Mouse (Mus musculus): ENCODE results near the gene Slirp.

The Slirp gene

DNA sequence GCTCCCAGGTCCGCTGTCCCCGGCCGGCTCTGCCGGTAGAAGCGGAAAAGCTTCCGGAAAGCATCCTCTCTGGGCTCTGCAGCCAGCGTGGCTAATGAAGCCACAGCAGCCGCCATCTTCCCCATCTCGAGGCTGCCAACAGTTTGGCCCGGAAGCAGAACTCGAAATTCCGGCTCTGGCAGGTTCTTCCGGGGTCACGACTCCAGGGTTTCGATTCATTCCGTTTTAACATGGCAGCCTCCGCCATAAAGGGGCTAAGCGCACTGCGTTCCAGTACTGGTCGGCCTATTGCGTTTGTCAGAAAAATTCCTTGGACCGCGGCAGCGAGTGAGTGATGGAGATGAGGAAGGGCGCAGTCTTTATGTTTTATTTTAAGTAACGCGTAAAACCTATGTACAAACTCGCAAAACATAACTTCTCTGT is at the start of gene Slirp, which contains the start of gene Alkbh1:
Gene Slirp (plus strand): TSS at position 197 of the 423 bp plus-strand sequence.
Gene Alkbh1 (minus strand): TSS at position 318 of the 423 bp plus-strand sequence.
- peak; percentile 98 for DNase-seq

DNA sequence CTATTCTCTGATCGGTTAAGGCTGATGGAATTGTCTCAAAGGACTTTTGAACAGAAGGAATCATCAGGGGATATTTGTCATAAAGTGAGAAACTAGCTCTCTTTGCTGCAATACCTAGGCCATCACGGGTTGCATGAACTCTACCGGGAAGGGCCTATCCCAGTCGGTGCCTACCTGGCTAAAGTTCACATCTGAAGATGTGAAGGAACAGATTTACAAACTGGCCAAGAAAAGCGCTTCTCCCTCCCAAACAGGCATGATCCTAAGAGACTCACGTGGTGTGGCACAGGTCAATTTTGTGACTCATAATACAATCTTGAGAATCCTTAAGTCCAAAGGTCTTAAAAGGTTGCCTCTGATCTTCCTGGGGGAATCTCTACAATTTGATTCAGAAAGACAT is 49.4 kb upstream of the Slirp start:
- DNase-seq: peak; percentile 67

DNA sequence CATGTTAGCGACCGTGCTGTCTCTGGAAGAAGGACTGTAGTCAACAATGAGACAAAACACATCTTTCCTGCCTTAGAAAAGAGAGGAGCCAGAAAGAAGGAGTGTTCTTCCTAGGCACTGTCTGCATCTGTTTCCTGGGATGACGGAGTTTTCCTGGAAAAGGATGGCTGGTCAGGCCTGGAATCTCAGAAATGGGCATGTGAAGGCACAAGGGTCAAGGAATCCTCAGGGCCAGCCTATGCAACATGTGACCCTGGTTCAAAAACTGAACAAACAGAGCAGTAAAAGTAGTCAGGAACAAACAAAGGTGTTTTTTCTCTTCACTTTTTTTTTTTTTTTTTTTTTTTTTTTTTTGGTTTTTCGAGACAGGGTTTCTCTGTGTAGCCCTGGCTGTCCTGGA is 46.6 kb upstream of the Slirp start:
- DNase-seq: peak; percentile 77

DNA sequence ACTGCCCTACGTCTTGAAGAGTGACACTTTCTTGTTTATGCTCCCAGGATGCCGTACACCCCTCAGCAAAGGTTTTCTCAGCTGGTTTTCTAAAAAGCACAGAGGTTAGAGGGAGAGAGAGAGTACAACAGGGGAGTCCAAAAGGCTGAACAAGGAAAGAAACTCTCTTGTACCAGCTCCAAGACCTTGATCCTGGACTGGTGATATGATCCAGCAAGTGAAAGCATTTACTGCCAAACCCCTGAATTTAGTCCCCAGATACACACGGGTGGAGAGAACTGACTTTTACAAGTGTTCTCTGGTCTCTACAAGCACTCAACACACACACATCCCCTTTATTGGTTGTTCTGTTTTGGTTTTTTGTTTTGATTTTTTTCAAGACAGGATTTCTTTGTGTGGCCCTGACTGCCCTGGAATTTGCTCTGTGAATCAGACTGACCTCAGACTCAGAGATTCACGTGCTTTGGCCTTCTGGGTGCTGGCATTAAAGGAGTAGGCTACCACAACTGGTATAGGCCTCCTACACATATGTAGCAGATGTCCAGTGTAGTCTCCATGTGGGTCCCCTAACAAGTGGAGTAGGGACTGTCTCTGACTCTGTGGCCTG is 45.8 kb upstream of the Slirp start:
- peak; percentile 81 for DNase-seq

DNA sequence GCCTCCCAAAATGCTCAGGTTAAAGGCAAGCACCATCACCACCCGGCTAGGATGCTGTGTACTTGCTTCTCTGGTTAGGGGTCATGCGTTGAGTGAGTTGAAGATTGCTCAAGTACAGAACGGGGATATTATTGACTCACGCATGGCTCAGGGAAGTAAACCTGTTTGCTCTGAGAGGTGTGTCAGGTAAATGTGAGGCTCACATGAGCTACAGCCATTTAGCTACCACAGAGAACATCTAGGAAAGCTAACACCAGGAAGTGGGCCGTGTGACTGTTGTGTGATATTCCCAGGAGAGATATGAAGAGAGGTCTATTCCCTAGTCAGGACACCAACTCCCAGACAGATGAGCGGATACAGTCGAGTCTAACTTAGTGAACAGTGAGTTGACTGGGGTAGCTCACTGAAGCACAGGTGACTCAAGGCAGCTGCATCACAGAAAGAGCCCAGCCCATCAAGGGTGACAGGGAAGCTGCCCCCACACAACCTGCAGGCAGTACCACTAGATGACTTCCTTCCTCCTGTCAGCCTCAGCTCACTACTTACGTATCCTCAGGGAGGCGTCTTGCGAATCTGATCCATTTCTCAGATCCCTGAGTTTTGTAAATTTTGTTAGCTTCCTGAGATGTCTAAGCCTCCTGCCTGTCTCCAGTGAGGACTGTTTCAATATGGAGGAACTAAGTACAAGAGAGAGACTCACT is 44.4 kb upstream of the Slirp start:
- DNase-seq: peak; percentile 80

DNA sequence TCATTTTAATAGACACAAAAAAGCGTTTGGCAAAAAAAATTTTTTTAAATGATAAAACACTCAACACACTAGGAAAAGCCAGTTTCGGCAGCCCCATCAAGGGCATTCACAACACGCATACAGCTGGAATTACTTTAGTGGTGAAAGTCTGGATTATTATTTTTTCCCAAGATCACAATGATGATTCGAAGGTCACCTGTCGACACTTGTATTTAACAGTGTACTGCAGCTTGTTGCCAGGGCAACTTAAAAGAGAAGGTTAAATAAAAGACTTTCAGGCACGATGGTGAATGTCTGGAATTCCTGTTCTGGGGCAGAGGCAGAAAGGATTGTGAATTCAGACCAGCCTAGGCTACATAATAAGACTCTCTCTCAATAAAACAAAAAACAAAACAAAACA is 41.8 kb upstream of the Slirp start:
- no peak for DNase-seq

DNA sequence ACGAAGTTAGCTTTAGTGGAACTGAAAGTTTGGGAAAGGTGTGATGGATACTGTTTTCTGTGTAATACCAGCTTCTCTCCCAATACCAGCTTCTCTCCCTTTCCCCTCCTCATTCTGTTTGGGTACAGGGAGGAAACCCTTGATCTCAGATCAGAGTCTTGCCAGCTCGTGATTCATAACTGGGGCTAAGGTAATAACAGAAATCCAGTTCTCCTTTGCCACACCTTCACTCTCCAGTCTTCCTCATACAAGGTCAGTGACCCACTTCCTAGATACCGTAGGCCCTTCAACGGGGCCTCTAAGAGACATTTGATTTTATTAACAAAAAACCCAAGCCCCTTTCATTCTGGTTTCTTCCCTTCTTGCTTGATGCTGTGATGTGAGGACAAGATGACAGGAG is 38.5 kb upstream of the Slirp start:
- no peak for DNase-seq

DNA sequence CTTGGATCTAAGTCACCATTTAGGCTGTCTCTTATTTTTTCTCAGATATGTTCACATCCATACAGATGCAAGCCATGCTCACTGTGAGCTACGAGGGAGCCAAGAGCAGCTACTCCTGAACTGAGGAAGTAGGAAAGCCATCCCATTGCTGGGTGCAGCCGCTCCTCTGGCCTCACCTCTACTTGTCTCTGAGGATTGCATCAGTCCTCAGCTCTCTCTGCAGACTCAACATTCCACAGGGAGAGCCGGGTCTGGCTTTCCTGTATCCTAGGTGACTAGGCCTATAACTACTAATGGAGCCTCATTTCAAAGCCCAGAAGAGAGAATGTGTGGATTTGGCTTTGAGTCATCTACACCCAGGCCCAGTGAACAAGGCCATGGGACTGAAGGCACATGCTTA is 38.0 kb upstream of the Slirp start:
- DNase-seq: peak; percentile 86

DNA sequence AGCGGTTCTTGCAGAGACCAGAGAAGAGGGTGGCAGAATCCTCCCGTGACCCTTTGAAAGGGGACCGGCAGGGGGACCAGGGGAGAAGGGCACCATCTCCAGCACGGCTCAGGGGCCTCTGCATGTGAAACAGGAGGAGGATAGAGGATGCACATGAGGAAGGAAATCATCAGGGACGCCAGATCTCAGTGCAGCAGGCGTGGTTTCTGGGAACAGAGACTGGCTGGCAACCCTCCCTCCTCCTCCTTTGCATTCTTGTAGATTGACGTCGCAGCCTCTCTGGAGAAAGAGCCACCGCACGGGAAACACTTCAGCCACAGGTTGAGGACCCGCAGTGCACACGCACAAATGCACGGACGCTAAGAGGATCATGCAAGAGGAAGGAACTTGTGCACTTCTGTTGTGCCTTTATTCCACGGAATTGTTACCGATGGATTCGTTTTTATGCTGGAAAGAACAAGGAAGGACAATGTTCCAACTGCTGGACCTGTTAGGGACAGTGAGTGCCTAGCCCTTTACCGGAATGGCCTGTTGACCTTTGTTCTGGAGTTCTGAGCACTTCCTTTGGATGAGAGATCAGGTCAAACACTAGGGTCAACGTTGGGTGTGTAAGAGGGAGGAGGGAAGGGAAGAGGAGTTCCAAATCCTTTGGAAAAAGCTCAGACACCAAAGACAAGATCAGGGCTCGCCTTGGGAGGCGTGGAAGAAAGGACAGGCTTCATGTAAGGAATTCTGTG is 35.7 kb upstream of the Slirp start:
- peak; percentile 97 for DNase-seq

DNA sequence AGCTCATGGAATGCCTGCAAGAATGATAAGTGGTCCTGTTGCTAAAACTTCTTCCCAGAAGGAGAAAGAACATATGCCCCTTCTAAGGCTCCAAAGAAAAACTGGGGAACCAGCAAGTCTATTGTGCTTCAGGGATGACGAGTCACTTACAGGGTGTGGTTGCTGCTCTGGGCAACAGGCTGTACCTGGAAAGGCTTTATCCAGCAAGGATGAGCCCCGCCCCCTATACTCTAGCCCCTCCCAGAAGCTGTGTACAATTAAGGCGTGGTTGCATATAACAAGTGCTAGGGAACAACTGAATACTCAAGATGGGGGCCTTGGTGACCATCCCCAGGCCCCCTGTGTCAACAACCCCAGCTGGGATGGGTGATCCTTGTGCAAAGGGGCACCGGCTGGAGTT is 34.6 kb upstream of the Slirp start:
- no peak for DNase-seq

DNA sequence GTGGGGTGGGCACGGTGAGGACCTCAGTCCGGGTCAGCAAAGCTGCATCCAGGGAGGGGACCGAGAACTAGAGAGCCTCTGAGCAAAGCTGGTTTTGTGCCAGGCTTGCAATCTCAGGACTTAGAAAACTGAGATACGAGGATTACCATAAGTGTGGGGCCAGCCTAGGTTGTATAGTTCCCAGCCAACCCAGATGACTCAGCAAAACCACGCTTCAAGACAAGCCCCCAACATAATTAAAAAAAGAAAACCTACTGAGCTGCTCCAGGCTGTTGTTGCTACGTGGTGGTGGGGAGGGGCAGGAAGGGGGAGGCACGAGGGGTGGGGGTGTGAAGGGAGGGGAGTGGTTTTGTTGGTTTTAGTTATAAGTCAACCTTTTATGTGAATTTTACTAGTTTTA is 32.7 kb upstream of the Slirp start:
- no peak for DNase-seq

DNA sequence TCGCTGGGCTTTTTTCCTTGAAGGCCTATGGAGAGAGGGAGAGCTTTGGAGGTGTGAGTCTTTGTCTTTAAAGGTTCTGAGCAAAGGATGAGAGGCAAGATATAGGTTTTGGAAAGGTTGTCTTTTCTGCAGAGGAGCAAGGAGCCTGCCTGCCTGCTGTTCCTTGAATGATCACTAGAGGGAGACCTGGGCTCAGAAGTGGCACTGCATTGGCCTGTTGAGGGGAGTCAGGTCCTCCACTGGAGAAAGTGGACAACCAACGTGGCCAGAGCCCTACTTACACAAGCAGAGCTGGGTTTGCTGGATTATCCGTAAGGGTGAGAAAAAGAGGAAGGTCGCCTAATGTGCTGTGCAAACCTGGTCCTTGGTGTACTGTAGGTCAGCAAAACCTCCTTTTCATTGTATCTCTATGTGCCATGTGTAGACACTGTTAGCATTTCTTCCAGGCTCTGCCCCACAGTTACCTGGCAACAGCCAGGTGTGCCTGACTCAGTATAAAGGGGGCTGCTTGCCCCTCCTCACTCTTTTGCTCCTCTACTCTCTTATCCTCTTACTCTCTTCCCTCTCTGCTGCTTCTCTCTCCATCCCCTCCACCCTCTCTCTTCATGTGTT is 30.4 kb upstream of the Slirp start:
- DNase-seq: peak; percentile 92

DNA sequence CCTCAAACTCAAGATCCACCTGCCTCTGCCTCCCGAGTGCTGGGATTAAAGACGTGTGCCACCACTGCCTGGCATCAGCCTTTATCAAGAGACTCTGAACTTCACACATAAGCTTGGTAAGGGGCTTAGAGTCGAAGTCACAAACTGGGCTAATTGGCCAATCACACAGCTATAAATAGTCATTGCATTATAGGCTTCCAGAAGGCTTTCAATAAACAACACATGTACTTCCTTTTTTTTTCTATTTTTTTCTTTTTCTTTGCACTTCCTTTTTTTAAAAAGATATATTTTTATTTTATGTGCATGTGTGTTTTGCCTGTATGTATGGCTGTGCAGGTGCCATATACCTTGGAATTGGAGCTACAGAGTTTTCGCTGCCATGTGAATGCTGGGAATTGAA is 28.3 kb upstream of the Slirp start:
- DNase-seq: peak; percentile 80

DNA sequence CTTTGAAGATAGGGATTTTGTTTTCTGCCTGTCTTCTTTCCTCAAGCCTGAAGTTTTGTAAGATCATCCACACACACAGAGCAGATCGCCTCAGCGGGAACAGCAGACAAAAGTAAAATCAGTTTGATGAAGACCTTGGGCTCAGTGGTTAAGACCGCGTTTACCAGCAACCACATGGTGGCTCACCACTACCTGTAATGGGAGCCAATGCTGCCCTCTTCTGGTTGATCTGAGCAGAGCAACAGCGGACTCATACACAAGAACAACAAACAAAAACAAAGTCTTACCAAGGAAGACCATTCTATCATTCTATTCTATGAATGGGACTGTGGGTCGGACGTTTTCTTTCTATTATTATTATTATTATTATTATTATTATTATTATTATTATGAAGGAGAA is 27.0 kb upstream of the Slirp start:
- peak; percentile 93 for DNase-seq

DNA sequence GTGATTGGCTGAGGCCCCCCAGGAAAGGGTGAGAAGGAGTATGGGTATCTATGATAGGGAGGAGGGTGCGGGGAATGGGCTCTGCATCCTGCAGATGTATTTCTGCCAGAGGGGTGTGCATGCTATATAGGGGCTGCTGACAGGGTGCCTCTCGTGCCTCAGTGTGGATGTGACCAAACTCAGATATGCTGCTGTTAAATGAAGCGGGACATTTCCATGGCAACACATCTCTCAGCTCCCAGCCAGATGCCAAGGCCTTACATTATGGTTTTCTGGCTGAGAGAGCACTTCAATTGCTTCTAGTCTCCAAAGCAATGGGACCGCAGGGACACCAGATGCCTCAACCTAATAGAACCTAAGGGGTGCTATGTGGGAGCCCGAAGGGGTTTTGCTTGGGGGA is 24.8 kb upstream of the Slirp start:
- DNase-seq: no peak

DNA sequence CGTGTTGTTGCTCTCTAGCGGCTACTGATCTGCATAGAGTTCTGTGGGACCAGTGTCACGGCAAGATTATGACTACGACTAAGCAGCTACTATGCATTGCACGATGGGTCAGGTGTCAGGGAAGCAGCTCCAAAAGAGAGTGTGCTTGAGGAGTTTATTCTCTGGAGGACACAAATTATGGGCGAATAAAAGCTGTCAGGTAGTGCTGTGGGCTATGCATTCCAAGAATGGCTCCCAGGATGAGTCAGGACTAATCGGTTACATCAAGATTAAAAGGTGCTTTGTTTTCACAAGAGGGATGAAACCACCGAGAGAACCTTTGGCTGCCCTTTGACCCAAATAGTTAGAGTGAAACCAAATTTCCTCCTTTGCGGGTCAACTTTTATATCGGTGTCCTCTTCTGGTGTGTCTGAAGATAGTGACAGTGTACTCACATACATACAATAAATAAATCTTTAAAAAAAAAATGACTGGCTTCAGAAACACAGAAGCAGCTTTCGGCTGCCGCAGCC is 23.7 kb upstream of the Slirp start:
- no peak for DNase-seq

DNA sequence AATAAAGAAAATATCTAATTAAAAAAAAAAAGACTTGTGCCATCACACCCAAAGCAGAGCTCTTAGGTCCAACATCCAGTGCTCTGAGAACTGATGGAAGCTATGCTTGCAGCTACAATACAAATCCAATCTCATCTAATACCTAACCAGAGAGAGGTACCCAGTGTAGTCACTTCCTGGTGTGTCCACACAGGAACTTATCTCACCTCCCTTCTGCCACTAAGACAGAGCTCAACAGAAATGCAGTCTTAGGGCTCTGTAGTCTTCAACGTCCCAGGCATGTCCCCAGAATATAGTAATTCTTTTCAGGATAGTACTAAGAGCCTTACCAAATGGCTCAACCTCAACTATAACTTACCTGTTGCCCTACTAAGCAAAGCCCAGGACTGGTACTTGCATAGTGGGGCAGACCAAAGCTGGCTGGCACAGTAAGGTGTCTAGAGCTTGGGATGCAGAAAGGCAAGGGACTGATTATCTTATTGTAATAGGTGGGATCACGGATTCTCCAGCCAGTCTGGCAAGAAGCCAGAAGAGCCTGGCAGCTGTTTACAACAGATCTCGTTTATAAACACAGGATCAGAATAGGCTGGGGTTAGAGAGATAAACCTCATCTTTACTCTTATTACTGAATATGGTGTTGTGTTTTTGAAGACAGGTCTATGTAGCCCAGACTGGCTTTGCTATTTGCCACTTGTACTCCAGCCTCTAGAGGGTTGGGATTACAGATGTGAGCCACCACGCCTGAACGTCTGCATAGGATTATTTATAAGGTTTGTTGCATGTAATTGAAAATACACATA is 21.8 kb upstream of the Slirp start:
- DNase-seq: no peak

DNA sequence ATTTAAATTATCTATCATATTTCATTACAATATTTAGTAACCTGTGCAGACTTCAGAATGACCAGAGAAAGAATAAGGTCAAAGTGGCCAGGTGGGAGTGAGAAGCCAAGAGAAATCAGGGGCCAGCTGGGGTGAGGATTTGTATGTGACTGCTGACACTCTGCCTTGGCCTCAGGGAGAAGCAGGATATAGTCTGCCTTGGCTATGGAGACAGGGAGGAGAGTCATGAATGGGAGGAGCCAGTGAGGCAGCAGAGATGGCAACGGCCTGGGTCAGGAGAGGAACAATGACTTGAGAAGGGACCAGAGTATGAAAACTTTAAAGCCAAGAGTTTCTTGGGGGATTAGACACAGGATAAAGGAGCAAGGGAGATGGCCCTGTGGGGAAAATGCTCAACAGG is 20.0 kb upstream of the Slirp start:
- DNase-seq: no peak

DNA sequence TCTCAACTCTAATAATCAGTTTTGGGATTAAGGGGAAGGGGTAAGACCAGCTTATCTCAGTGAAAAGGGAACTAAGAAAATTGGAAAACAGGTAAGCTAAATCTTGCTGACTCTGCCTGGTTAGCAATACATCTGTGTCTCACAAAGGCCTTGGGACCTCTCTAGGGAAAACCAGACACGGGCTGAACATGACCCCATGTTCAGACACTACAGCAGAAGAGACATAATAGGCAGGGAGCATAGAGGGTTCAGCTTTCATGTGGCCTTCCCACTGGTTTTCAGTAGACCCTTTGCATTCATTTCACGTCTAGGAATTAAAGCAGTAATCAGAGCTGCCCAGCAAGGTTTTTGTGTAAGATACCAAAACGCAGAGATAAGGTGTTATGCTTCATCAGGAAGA is 19.2 kb upstream of the Slirp start:
- DNase-seq: no peak

DNA sequence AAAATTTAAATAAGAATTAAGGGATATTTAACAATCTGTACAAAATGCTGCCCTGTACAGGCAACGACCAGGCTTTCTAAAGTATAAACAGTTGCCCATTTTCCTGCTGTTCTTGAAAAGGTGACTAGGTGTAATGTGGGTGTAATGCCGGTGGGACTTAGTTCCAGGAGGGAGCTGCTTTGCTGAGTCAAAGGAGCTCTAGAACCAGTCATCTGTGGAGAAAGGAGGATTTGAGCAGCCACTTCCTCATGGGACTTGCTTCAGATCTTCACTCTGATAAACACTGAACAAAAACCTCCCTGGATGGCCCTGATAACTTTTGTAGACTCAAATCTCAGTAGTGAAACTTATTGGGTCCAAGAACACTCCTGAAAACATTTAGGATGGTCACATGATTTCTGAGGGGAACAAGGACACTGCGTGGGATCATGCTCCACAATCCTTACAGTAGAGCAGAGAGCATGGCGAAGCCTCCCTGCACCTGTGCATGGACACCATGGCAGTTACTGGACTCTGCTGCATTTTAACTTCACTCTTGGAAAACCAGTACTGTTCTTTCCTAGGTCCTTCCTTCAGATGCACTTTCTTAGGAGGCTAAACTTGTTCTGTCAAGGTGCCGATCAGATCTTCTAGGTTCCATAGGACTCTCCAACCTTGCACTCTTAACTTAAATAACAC is 17.2 kb upstream of the Slirp start:
- DNase-seq: no peak

DNA sequence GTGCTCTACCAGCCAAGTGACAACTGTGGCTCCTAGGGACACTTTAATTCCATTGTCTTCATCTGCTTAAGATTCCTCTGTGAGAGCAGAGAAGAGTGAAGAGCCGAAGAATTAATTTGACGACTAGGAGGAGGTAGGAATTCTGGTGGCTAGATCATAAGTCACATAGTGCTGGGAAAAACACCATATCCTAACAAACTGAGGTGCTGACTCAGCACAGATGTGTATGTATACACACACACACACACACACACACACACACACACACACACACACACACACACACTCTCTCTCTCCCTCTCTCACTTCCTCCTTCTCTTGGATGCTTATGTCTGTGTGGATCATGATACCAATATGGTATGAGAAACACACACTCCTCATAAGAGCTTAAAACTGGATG is 15.4 kb upstream of the Slirp start:
- DNase-seq: no peak

DNA sequence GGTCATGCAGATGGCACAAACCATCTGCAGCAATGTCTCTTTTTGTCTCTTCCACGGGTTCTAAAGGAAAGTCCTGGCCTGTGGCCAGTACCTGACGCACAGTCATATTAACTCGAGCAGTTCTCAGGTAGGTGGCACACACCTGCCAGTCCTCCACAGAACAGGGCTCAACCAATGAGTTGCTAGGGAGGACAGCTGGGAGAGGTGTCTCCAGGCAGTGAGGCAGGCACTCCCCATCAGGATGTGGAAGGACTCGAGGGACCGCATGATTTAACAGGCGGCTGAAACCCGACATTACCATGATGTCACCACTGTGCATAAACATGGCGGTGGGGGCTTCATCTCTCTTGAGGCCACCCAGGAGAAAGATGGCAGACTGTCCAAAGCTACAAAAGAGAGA is 14.8 kb upstream of the Slirp start:
- no peak for DNase-seq

Measured in heart, adult 11 months (tissue).